Mouse (Mus musculus) frontal cortex, adult 2 months (tissue): ENCODE measurements around the gene Nfkbia. TPM values are rescaled to one million over a fixed set of nuclear protein-coding genes. Genes with fewer than 3 reads are reported as not detected.
A peak's percentile ranks its signal among the peaks of the same experiment; 100 is the strongest.

ENCODE experiments used
- DNase-seq, 2 experiments: peaks; one replicate each; pipeline ENCODE4 v3.0.0; 2022; ENCODE audit warnings: low spot score in 1 of 2; ENCODE audit errors: extremely low spot score in 1 of 2
- polyA plus RNA-seq: library from polyadenylated mRNA; depleted of rRNA; stranded (reverse); fragments of >200 nt; gene quantifications from 2 replicates; pipeline ENCODE4 v1.2.3, GENCODE M21; 2012; rRNA removed

Nfkbia gene
- polyA plus RNA-seq, 1 experiment: 36.4 TPM

DNA sequence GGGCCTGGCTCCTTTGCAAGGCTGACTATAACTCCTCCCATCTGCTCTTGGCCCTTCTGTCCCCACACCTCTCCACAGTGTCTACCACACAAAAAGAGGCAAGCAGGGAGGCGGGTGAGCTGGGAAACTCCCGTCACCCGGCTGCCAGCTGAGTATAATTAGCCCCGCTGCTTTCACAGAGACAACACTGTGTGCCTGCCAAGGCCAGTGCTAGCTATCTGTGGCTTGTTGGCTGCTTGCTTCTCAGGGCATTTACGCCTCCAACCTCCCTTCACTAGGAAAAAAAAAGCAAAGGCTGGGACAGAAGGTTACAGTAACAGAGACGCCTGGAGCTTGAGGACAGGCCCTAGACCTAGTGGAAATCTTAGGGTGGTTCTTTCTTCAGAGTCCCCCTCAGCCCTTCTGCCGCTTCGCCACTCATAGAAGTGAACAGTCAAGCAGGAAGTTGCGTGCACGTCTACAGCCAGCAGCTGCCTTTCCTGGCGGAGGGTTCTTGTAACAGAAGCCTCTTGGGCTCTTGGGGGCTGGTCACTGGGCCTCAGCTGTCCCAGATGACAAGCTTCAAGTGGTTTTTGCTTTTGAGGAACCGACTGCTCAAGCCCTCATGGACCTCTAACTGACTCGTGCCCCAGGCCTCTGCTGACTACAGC lies 45.6 kb downstream of the Nfkbia start:
- peak; percentile 89 for DNase-seq

- no peak for DNase-seq
Observed at GRCm38 (mm10) chr12:55446366-55446745, 46.1 kb downstream of the Nfkbia start.

DNA sequence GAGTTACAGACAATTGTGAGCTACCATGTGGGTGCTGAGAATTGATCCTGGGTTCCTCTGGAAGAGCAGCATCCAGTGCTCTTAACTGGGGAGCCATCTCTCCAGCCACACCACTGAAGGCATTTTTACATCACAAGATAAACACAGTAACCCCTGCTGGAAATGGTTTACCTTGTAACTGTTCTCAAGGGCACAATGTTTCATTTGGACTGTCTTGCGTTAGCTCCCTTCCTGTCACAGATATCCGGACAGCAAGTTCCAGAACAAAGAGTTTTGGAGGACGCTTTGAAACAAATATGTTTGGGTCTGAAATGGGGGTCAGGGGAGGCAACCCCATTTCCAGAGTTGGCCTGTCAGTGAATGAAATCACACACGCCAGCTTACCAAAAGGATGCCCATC lies 46.9 kb downstream of the Nfkbia start:
- no peak for DNase-seq

GRCm38 (mm10) chr12:55444031-55444451 lies 48.4 kb downstream of the Nfkbia start:
- DNase-seq: no peak

- DNase-seq: peak in 1 of 2 experiments; percentile 47
Observed at GRCm38 (mm10) chr12:55442861-55443850, 49.3 kb downstream of the Nfkbia start.

GRCm38 (mm10) chr12:55442245-55442644 lies 50.2 kb downstream of the Nfkbia start:
- no peak for DNase-seq

- DNase-seq: no peak
Observed at GRCm38 (mm10) chr12:55440416-55440815, 52.0 kb downstream of the Nfkbia start.

Other genes starting within 250 kb of the Nfkbia start
- gene 1110008L16Rik, start 193.1 kb downstream of the Nfkbia start, polyA plus RNA-seq: 6.5 and 7.0 TPM in 2 replicates
- 10.2 and 11.9 TPM in 2 replicates for gene Ppp2r3c, start 189.6 kb downstream of the Nfkbia start, polyA plus RNA-seq
- 130 and 133 TPM in 2 replicates for gene Psma6, start 108.4 kb downstream of the Nfkbia start, polyA plus RNA-seq
- not detected in 2 replicates for gene Aldoart2, start 72.6 kb upstream of the Nfkbia start, polyA plus RNA-seq
- 0.20 and 0.21 TPM in 2 replicates for gene Insm2, start 106.8 kb upstream of the Nfkbia start, polyA plus RNA-seq